Mouse (Mus musculus): ENCODE measurements at regions not wholly inside any gene's neighbourhood (a gene's known extent, or its start where the extent isn't known, plus 50 kb on each side); places are given as distances from the start of the nearest gene placed in this dataset.

- no peak for TF ChIP-seq POLR2A (IDR thresholded peaks at IDR 0.05; ENCODE audit: insufficient read depth, low read depth, low read length)
- TF ChIP-seq CTCF (IDR thresholded peaks at IDR 0.05), result no peak
Observed at GRCm38 (mm10) chr19:14659725-14660124, 61.9 kb upstream of the Tle4 start.
